Mouse (Mus musculus): ENCODE results near the gene Slc4a3. TPM values are rescaled to one million over a fixed set of nuclear protein-coding genes. Genes with fewer than 3 reads are reported as not detected.

Gene Slc4a3
- polyA plus RNA-seq, 1 experiment = 3.0 TPM

- WGBS = 39% methylated on average over 5 of the region's 5 CpGs
- DNase-seq (ENCODE audit: low read depth, low spot score) = no peak
These were observed 26.5 kb upstream of the Slc4a3 start for GRCm38 (mm10) chr1:75519576-75519975.

GRCm38 (mm10) chr1:75521321-75522031 lies 24.6 kb upstream of the Slc4a3 start, which contains the start of gene Stk11ip:
Gene Stk11ip (plus strand): TSS chr1:75521529.
- DNase-seq (ENCODE audit: low read depth, low spot score) = peak; percentile 75
- under 1% methylated on average over 46 of the region's 46 CpGs for WGBS

GRCm38 (mm10) chr1:75524679-75525078 lies 21.4 kb upstream of the Slc4a3 start:
- 88% methylated on average over 7 of the region's 7 CpGs for WGBS
- no peak for DNase-seq (ENCODE audit: low read depth, low spot score)

- 71% methylated on average over 4 of the region's 4 CpGs for WGBS
- DNase-seq (ENCODE audit: low read depth, low spot score) = no peak
These were observed 15.5 kb upstream of the Slc4a3 start for GRCm38 (mm10) chr1:75530546-75530945.

GRCm38 (mm10) chr1:75532280-75533172 lies 13.5 kb upstream of the Slc4a3 start:
- no peak for DNase-seq (ENCODE audit: low read depth, low spot score)
- 88% methylated on average over 19 of the region's 19 CpGs for WGBS

- 85% methylated on average over 19 of the region's 19 CpGs for WGBS
- DNase-seq (ENCODE audit: low read depth, low spot score) = no peak
These were observed 12.5 kb upstream of the Slc4a3 start for GRCm38 (mm10) chr1:75533325-75534252.

- DNase-seq (ENCODE audit: low read depth, low spot score) = no peak
- WGBS = 75% methylated on average over 2 of the region's 2 CpGs
These were observed 8.5 kb upstream of the Slc4a3 start for GRCm38 (mm10) chr1:75537587-75537986.

- WGBS = 46% methylated on average over 9 of the region's 9 CpGs
These were observed 7.4 kb upstream of the Slc4a3 start for GRCm38 (mm10) chr1:75538597-75539190.

GRCm38 (mm10) chr1:75541496-75541895 lies 4.6 kb upstream of the Slc4a3 start:
- WGBS = 86% methylated on average over 7 of the region's 7 CpGs
- DNase-seq (ENCODE audit: low read depth, low spot score) = no peak

More at GRCm38 (mm10) chr1:75538597-75539190, 7.4 kb upstream of the Slc4a3 start:
- DNase-seq (ENCODE audit: low read depth, low spot score) = no peak

GRCm38 (mm10) chr1:75544351-75544750 lies 1.7 kb upstream of the Slc4a3 start:
- 79% methylated on average over 6 of the region's 6 CpGs for WGBS
- no peak for DNase-seq (ENCODE audit: low read depth, low spot score)

- DNase-seq (ENCODE audit: low read depth, low spot score) = no peak
- 94% methylated on average over 13 of the region's 13 CpGs for WGBS
These were observed 1.3 kb downstream of the Slc4a3 start for GRCm38 (mm10) chr1:75547351-75547750.

GRCm38 (mm10) chr1:75548083-75548482 lies 2.0 kb downstream of the Slc4a3 start:
- WGBS = 91% methylated on average over 3 of the region's 3 CpGs
- no peak for DNase-seq (ENCODE audit: low read depth, low spot score)

- 85% methylated on average over 17 of the region's 17 CpGs for WGBS
- DNase-seq (ENCODE audit: low read depth, low spot score) = no peak
These were observed 2.8 kb downstream of the Slc4a3 start for GRCm38 (mm10) chr1:75548871-75549270.

GRCm38 (mm10) chr1:75549289-75550279 lies 3.5 kb downstream of the Slc4a3 start:
- DNase-seq (ENCODE audit: low read depth, low spot score) = no peak
- 72% methylated on average over 17 of the region's 17 CpGs for WGBS

GRCm38 (mm10) chr1:75550586-75550985 lies 4.5 kb downstream of the Slc4a3 start:
- WGBS = 59% methylated on average over 15 of the region's 15 CpGs
- no peak for DNase-seq (ENCODE audit: low read depth, low spot score)

GRCm38 (mm10) chr1:75555680-75556079 lies 9.6 kb downstream of the Slc4a3 start:
- DNase-seq (ENCODE audit: low read depth, low spot score) = no peak
- whole genome bisulfite sequencing = 81% methylated on average over 7 of the region's 7 CpGs

GRCm38 (mm10) chr1:75556143-75556781 lies 10.2 kb downstream of the Slc4a3 start:
- WGBS = 84% methylated on average over 9 of the region's 9 CpGs
- no peak for DNase-seq (ENCODE audit: low read depth, low spot score)

GRCm38 (mm10) chr1:75557041-75557440 lies 11.0 kb downstream of the Slc4a3 start:
- 93% methylated on average over 7 of the region's 7 CpGs for WGBS

More at GRCm38 (mm10) chr1:75557041-75557440, 11.0 kb downstream of the Slc4a3 start:
- DNase-seq (ENCODE audit: low read depth, low spot score) = no peak

Measured in large intestine, adult 2 months (tissue).